Mouse (Mus musculus) inflammation-experienced regulatory T-cells, adult 6 months (primary cell): ENCODE data around the gene Flad1. TPM values are rescaled to one million over a fixed set of nuclear protein-coding genes. Genes with fewer than 3 reads are reported as not detected.

ENCODE experiments used
- polyA plus RNA-seq, 3 experiments: library from polyadenylated mRNA; unstranded; fragments of 100-300 nt; shearing (Covaris generic); gene quantifications; one replicate each; pipeline ENCODE4 v1.2.1; 2017

Flad1 gene
- polyA plus RNA-seq, 3 experiments from 2014 or later: 43.1 to 63.7 (median 57.5) TPM

Other genes with a start within 250 kb of the Flad1 start
- gene Clk2, start 247.1 kb downstream of the Flad1 start, polyA plus RNA-seq: 10 to 100 TPM; 12.5 to 29.0 (median 24.7) TPM
- gene Scamp3, start 234.4 kb downstream of the Flad1 start, polyA plus RNA-seq: 100 to 1,000 TPM; 168 to 216 (median 185) TPM
- 100 to 1,000 TPM; 132 to 223 (median 213) TPM for gene Fam189b, start 228.7 kb downstream of the Flad1 start, polyA plus RNA-seq
- gene Gba, start 208.9 kb downstream of the Flad1 start, polyA plus RNA-seq: 10 to 100 TPM; 63.7 to 86.1 (median 85.1) TPM
- gene Thbs3, start 196.7 kb downstream of the Flad1 start, polyA plus RNA-seq: 1 to 10 TPM in 2 of 3 experiments, under 1 TPM in 1; 0.48 to 3.3 (median 2.7) TPM
- gene Mtx1, start 184.8 kb downstream of the Flad1 start, polyA plus RNA-seq: 100 to 1,000 TPM in 1 of 3 experiments, 10 to 100 TPM in 2; 77.7 to 112 (median 94.3) TPM
- gene Muc1, start 182.8 kb downstream of the Flad1 start, polyA plus RNA-seq: 1 to 10 TPM; 1.6 to 2.5 (median 1.8) TPM
- gene Krtcap2, start 165.9 kb downstream of the Flad1 start, polyA plus RNA-seq: 100 to 1,000 TPM; 271 to 458 (median 303) TPM
- gene Trim46, start 165.6 kb downstream of the Flad1 start, polyA plus RNA-seq: 1 to 10 TPM; 2.6 to 5.5 (median 3.4) TPM
- gene Dpm3, start 152.5 kb downstream of the Flad1 start, polyA plus RNA-seq: 100 to 1,000 TPM; 115 to 155 (median 137) TPM
- gene Slc50a1, start 141.3 kb downstream of the Flad1 start, polyA plus RNA-seq: 100 to 1,000 TPM; 152 to 315 (median 248) TPM
- not detected for gene Efna1, start 130.7 kb downstream of the Flad1 start, polyA plus RNA-seq
- gene Efna3, start 88.9 kb downstream of the Flad1 start, polyA plus RNA-seq: not detected
- under 1 TPM in 2 of 3 experiments, not detected in 1; 0.49 to 0.59 TPM for gene Efna4, start 73.8 kb downstream of the Flad1 start, polyA plus RNA-seq
- 10 to 100 TPM in 2 of 3 experiments, 1 to 10 TPM in 1; 6.8 to 11.1 (median 10.8) TPM for gene Adam15, start 61.9 kb downstream of the Flad1 start, polyA plus RNA-seq
- gene Dcst2, start 49.9 kb downstream of the Flad1 start, polyA plus RNA-seq: under 1 TPM in 2 of 3 experiments, not detected in 1; 0.20 to 0.54 TPM
- under 1 TPM; 0.40 to 0.88 (median 0.71) TPM for gene Dcst1, start 46.6 kb downstream of the Flad1 start, polyA plus RNA-seq
- gene Zbtb7b, start 17.1 kb downstream of the Flad1 start, polyA plus RNA-seq: 10 to 100 TPM; 11.1 to 16.2 (median 11.4) TPM
- under 1 TPM in 1 of 3 experiments, not detected in 2; 0.38 TPM for gene Lenep, start 9.1 kb downstream of the Flad1 start, polyA plus RNA-seq
- gene Cks1b, start 6.5 kb upstream of the Flad1 start, polyA plus RNA-seq: 100 to 1,000 TPM in 1 of 3 experiments, 10 to 100 TPM in 2; 23.3 to 176 (median 34.8) TPM
- gene Shc1, start 6.6 kb upstream of the Flad1 start, polyA plus RNA-seq: 10 to 100 TPM; 31.2 to 34.1 (median 33.7) TPM
- 1 to 10 TPM; 9.0 to 9.6 (median 9.5) TPM for gene Pygo2, start 18.3 kb upstream of the Flad1 start, polyA plus RNA-seq
- 10 to 100 TPM; 41.1 to 46.1 (median 42.2) TPM for gene Pbxip1, start 24.8 kb upstream of the Flad1 start, polyA plus RNA-seq
- 10 to 100 TPM; 34.8 to 40.5 (median 39.0) TPM for gene Pmvk, start 42.7 kb upstream of the Flad1 start, polyA plus RNA-seq
- gene Kcnn3, start 108.3 kb upstream of the Flad1 start, polyA plus RNA-seq: not detected